Mouse (Mus musculus): ENCODE measurements at regions not wholly inside any gene's neighbourhood (a gene's known extent, or its start where the extent isn't known, plus 50 kb on each side); places are given as distances from the start of the nearest gene placed in this dataset.
"Not testable (repeated sequence)": the region's sequence is repeated elsewhere in the genome, so short reads cannot be mapped to it uniquely, and the experiment has no call there.

- 66% methylated on average over 2 of the region's 2 CpGs for WGBS
- DNase-seq (ENCODE audit: low read depth, low spot score): no peak
Measured at GRCm38 (mm10) chr17:7565771-7566170, 180.5 kb upstream of the Unc93a2 start.

DNA sequence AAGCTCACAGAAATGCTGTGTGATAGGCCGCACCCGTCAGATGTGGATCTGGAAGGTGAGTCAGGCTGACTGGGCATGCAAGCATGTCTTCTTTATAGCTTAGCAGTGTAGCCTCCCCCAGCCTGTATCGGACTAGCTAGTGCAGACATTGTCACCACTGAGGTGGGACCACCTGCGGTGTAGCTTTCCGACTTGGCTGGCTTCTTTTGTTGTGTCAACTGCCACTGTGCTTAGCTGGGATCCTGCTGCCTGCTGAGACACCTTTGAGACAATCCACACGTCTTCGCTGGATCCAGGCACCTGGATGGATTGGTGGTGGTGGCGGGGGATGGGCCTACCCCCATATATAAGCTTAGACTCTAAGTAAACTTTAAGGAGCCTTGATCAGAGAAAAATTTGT is 177.7 kb upstream of the Unc93a2 start:
- WGBS: 69% methylated on average over 8 of the region's 8 CpGs

GRCm38 (mm10) chr17:7548456-7548855 is 163.2 kb upstream of the Unc93a2 start:
- 71% methylated on average over 2 of the region's 2 CpGs for WGBS
- no peak for DNase-seq (ENCODE audit: low read depth, low spot score)

More for the DNA sequence above, 177.7 kb upstream of the Unc93a2 start:
- DNase-seq (ENCODE audit: low read depth, low spot score): no peak

DNA sequence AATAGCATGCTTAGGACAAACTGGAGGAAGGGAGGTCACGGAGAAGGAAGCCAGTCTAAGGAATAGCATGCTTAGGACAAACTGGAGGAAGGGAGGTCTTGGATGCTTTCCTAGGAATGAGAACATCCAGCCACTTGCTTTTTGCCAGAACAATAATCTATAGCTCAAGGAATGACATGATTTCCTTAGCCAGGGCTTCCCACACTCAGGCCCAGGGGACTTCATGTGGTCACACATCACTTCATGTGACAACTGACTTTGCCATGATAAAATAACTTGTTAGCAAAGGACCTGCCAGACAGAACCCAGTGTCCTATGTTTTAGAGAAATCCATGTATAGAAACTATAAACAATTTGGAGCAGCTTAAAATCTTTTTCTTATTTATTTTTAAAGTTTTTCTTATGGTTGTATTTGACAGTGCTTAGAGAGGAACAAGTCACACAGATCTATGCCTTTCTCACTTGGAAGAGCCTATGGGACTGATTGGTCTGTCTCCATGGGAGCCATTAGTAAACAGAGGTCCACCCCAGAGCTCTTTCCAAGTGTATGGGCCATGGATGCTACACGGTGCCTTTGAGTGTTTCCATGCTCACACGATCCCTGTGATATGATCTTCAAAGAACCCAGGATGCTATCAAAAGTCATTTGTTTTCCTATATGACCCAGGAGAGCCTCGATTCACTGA is 153.3 kb upstream of the Unc93a2 start:
- WGBS: 62% methylated on average over 4 of the region's 4 CpGs
- DNase-seq (ENCODE audit: low read depth, low spot score): no peak

DNA sequence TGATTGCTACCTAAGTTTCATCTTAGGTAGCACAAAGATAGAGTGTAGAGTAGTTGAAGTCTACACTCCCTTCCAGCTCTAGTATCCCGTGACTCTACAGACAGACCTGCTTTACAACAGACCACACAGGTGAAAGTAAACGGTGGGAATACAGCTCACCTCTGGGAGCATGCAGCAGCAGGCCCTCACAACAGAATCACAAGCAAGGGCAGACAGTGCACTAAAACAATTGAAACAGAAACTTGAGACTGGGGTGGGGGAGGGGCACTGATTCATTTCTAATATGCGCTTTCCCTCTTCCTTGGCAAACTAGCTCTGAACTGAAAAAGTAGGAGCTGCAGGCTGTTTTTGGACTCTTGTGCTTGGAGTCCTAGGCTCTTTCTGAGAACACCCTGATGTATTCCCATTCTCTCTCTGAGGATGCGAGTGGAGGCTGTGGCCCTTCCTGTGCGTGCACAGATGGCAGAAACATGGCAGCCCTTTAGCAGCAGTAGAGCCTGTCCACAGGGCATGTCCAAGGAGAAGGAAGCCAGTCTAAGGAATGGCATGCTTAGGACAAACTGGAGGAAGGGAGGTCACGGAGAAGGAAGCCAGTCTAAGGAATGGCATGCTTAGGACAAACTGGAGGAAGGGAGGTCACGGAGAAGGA is 152.5 kb upstream of the Unc93a2 start:
- DNase-seq (ENCODE audit: low read depth, low spot score): no peak
- WGBS: 64% methylated on average over 7 of the region's 7 CpGs

DNA sequence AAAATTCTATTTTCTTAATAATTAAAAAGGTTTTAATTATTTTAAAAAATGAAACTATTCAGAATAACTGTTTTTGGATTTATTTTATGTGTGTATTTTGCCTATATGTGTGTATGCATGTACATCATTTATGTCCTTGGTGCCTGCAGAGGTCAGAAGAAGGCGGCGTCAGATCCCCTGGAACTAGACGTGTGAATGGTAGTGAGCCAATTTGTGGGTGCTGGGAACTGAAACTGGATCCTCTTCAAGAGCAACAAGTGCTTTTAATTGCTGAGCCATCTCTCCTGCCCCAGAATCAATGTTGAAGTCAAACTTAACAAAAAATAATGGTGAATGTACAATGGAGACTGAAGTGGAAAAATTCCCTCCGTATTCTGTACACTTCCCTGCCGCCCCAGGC is 151.9 kb upstream of the Unc93a2 start:
- DNase-seq (ENCODE audit: low read depth, low spot score): no peak
- 92% methylated on average over 5 of the region's 5 CpGs for WGBS

DNA sequence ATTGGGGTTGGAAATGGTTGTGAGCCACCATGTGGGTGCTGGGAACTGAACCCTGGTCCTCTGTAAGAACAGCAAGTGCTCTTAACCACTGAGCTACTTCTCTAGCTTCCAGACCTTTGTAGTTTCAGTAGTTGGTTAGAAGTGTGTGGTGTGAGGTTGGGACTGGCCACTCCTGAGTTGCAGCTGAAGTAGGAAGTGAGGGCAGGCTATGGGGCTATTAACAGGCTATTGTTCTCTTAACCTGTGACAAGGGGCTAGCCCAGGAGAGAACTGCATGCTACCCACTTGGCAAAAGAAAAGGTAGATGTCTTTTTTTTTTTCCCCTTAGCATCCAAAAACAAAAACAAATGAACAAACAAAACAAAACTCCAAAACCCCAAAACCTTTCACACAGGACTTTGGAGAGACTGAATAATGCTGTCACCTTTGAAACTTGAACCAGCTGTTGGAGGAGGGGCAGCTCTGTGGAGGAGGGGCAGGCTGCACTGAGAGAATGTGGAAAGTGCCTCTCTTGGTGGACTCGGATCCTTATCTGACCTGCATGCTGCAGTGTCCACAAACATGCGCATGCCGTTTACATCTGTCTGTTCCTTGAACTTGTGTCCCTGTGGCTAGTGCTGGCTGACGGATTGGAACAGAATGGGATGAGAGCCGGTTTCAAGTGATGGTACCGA is 149.3 kb upstream of the Unc93a2 start:
- no peak for DNase-seq (ENCODE audit: low read depth, low spot score)
- WGBS: 85% methylated on average over 6 of the region's 6 CpGs

GRCm38 (mm10) chr17:7533552-7533951 is 148.3 kb upstream of the Unc93a2 start:
- DNase-seq (ENCODE audit: low read depth, low spot score): peak; percentile 29
- 11% methylated on average over 2 of the region's 2 CpGs for WGBS

DNA sequence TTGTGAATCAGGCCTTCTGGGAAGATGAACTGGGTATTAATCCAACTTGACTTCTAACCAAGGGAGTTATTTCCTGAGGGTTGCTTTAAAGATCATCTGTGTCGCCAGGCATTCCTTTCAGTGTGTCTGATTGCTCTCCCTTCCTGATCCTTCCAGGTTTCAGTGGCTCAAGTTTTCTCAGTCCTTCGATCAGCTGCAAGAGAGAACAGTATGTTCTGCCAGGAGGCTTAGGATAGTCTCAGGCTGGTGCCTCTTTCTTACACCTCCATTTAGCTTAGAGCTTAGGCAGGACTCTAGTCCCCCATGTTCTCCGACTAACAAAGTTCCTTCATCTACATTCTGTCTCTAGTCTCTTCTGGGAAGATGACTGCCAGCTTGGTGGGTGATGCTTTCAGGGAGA is 147.4 kb upstream of the Unc93a2 start:
- whole genome bisulfite sequencing: 83% methylated on average over 3 of the region's 3 CpGs
- DNase-seq (ENCODE audit: low read depth, low spot score): no peak

DNA sequence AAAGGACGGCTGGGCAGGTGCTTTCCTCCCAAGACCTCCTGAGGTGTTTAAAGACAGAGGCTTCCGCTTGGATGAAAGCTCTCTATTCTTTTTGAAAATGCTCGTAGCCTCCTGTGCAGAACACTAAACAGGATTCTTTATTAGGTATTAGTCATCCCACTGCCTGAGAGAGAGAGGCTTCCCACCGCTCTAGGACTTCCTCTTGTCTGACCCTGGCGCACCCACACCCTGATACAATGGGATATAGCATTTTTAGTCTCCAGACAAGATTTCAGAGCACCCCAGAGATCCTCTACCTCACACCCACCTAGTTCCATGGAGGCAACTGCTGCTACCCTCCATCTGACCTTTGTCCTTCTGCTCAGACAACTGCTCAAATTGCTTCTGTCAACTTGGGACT is 144.0 kb upstream of the Unc93a2 start:
- WGBS: 34% methylated on average over 5 of the region's 5 CpGs
- DNase-seq (ENCODE audit: low read depth, low spot score): no peak

DNA sequence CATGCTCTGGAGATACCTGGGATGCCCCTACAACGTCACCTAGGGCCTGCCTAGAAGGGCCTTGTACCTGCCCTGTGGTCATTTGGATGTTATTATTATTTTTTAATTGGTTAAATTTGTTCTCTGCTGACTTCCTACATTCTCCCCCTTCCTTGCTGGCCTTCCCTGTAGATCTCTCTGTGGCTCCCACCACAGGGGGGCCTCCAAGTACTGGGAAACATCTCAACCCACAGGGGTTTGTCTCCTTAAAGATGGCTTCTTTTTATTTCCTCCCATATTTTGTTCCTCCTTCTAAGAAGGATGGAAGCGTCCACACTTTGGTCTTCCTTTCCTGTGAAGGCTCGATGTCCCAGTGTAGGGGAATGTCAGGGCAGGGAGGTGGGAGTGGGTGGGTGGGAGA is 142.4 kb upstream of the Unc93a2 start:
- DNase-seq (ENCODE audit: low read depth, low spot score): no peak

DNA sequence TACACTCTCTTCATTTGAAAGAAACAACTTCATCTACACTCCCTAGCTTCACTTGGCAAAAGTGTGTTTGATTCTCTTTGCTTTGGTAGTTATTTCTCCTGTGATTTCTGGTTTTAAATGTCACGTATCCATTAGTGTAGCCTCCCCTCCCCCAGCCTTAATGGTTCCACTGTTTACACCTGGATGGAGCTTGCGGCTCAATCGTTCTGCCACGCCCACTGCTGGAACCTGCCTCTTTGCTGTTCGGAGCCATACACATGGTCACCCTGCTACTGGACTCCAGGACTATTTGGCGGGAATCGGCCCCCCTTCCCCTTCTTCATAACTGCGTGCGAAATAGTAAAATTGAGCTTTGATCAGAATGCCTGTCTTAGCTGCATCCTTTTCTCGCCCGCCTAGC is 139.2 kb upstream of the Unc93a2 start:
- not testable (repeated sequence) for DNase-seq (ENCODE audit: low read depth, low spot score)
- WGBS: 72% methylated on average over 11 of the region's 11 CpGs

More for the DNA sequence above, 142.4 kb upstream of the Unc93a2 start:
- WGBS: 78% methylated on average over 3 of the region's 3 CpGs

DNA sequence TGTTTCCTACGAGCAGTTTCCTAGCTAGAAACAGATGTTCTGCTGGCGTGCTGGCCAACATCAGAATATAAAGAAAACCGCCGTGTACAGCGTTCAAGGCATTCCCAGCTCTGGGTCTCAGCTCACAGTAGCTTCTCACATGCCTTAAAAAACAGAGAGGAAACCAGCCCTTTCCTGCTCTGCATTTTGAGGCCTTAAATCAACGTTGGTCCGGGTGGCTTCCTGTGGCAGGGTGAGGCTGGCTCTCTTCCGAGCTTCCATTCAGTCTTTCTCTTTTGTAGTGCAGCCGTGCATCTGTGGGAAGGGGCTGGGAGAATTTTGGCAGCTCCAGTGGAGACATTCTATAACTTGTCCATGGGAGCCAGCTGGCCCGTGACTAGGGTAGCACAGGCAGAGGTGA is 135.9 kb upstream of the Unc93a2 start:
- WGBS: 64% methylated on average over 10 of the region's 10 CpGs
- no peak for DNase-seq (ENCODE audit: low read depth, low spot score)

All from large intestine, adult 2 months (tissue).